Mouse (Mus musculus) CD8-positive naive resting alpha-beta T cell, adult 2 months (primary cell): Measurements from ENCODE around the gene Ube2d2b.
A peak's percentile ranks its signal among the peaks of the same experiment; 100 is the strongest.

Experiments
- DNase-seq, 2 experiments: peaks; one replicate each; pipeline ENCODE4 v3.0.0; 2022; ENCODE audit warnings: low read depth in 2 of 2, low spot score in 2 of 2

Ube2d2b gene

GRCm38 (mm10) chr5:107829998-107830560, at the start of gene Ube2d2b:
Ube2d2b (plus strand) TSS chr5:107830099.
- DNase-seq, result no peak

GRCm38 (mm10) chr5:107782360-107782759, 47.5 kb upstream of the Ube2d2b start:
- no peak for DNase-seq

GRCm38 (mm10) chr5:107787682-107788443, 42.0 kb upstream of the Ube2d2b start:
- no peak for DNase-seq

GRCm38 (mm10) chr5:107789492-107789891, 40.4 kb upstream of the Ube2d2b start:
- DNase-seq, result no peak

- DNase-seq, result no peak
Observed at GRCm38 (mm10) chr5:107791966-107792365, 37.9 kb upstream of the Ube2d2b start.

- no peak for DNase-seq
Observed at GRCm38 (mm10) chr5:107792516-107792915, 37.4 kb upstream of the Ube2d2b start.

GRCm38 (mm10) chr5:107793258-107793657, 36.6 kb upstream of the Ube2d2b start:
- no peak for DNase-seq

GRCm38 (mm10) chr5:107793927-107794326, 36.0 kb upstream of the Ube2d2b start:
- no peak for DNase-seq

- no peak for DNase-seq
Observed at GRCm38 (mm10) chr5:107798290-107798689, 31.6 kb upstream of the Ube2d2b start.

GRCm38 (mm10) chr5:107801234-107801633, 28.7 kb upstream of the Ube2d2b start:
- no peak for DNase-seq

- no peak for DNase-seq
Observed at GRCm38 (mm10) chr5:107802621-107803020, 27.3 kb upstream of the Ube2d2b start.

GRCm38 (mm10) chr5:107807496-107807895, 22.4 kb upstream of the Ube2d2b start:
- DNase-seq, result no peak

- no peak for DNase-seq
Observed at GRCm38 (mm10) chr5:107814651-107815050, 15.2 kb upstream of the Ube2d2b start.

GRCm38 (mm10) chr5:107822521-107822920, 7.4 kb upstream of the Ube2d2b start:
- DNase-seq, result no peak

- DNase-seq, result no peak
Observed at GRCm38 (mm10) chr5:107831351-107831750, 1.5 kb downstream of the Ube2d2b start.

GRCm38 (mm10) chr5:107834287-107834686, 4.4 kb downstream of the Ube2d2b start:
- DNase-seq, result no peak

- no peak for DNase-seq
Observed at GRCm38 (mm10) chr5:107838891-107839644, 9.2 kb downstream of the Ube2d2b start.

GRCm38 (mm10) chr5:107840549-107841238, 10.8 kb downstream of the Ube2d2b start:
- DNase-seq, result peak; percentile 25 to 40

GRCm38 (mm10) chr5:107847349-107847748, 17.4 kb downstream of the Ube2d2b start:
- no peak for DNase-seq

- DNase-seq, result no peak
Observed at GRCm38 (mm10) chr5:107847817-107848216, 17.9 kb downstream of the Ube2d2b start.

- no peak for DNase-seq
Observed at GRCm38 (mm10) chr5:107848964-107849363, 19.1 kb downstream of the Ube2d2b start.
